In genomic region chr17:35796835-35797234, GRCm38 (mm10) we compare ENCODE assay signal across 22 mouse cellular contexts.
"Had no signal": no experiment of that assay in that cellular context is flagged by ENCODE, and none has a peak within 500 bp of the region (broad histone marks: within the 10 kb centered on the region; RNA-seq: fewer than 3 reads in every experiment).

No protein-coding gene starts in this region.

- H3K27ac ChIP-seq: kidney, postnatal 0 days; layer of hippocampus, adult 2 months; left cerebral cortex, adult 2 months; liver, embryonic 12.5 days; macrophage; neural tube, embryonic 12.5 days; neural tube, embryonic 15.5 days; stomach, postnatal 0 days had no signal

- H3K9me3 ChIP-seq: liver, embryonic 12.5 days; neural tube, embryonic 12.5 days; neural tube, embryonic 15.5 days had no signal

- ATAC-seq: intestine, embryonic 16.5 days; liver, embryonic 12.5 days; liver, postnatal 0 days; lung, postnatal 0 days had no signal

- H3K27me3 ChIP-seq: liver, embryonic 12.5 days; neural tube, embryonic 12.5 days; neural tube, embryonic 15.5 days had no signal

- H3K9ac ChIP-seq: liver, embryonic 12.5 days; liver, postnatal 0 days; lung, embryonic 14.5 days; neural tube, embryonic 12.5 days; neural tube, embryonic 15.5 days had no signal

- H3K4me2 ChIP-seq: liver, embryonic 12.5 days; lung, embryonic 14.5 days; midbrain, embryonic 11.5 days; neural tube, embryonic 12.5 days; neural tube, embryonic 15.5 days had no signal

- H3K4me3 ChIP-seq: layer of hippocampus, adult 2 months; left cerebral cortex, adult 2 months; liver, embryonic 12.5 days; megakaryocyte, embryonic 14.5 days; neural tube, embryonic 12.5 days; neural tube, embryonic 15.5 days had no signal

- H3K36me3 ChIP-seq: liver, embryonic 12.5 days; neural tube, embryonic 12.5 days; neural tube, embryonic 15.5 days had no signal

- DNase-seq: kidney, adult 18-20 months; layer of hippocampus, adult 9-11 months; layer of hippocampus, postnatal 36 days; liver, postnatal 0 days; lung, embryonic 14.5 days; midbrain, embryonic 14.5 days; right cerebral cortex, adult 18-20 months; right cerebral cortex, postnatal 14 days; right cerebral cortex, postnatal 4 days; thymus, postnatal 25 days had no signal

- H3K4me1 ChIP-seq: neural tube, embryonic 12.5 days; neural tube, embryonic 15.5 days had no signal
